Mouse (Mus musculus) granulocyte monocyte progenitor cell, adult 5-6 weeks (primary cell): ENCODE data around the gene Chid1. TPM values are rescaled to one million over a fixed set of nuclear protein-coding genes. Genes with fewer than 3 reads are reported as not detected.
A peak's percentile ranks its signal among the peaks of the same experiment; 100 is the strongest.
"Not testable (repeated sequence)": the region's sequence is repeated elsewhere in the genome, so short reads cannot be mapped to it uniquely, and the experiment has no call there.

ENCODE experiments used
- ATAC-seq: replicated peaks from 2 replicates; pipeline ENCODE4 v1.8.0; 2016; ENCODE audit warnings: mild to moderate bottlenecking, moderate TSS enrichment, inconsistent platforms; ENCODE audit not compliant: poor library complexity, severe bottlenecking
- total RNA-seq, 2 experiments: library from RNA; stranded (forward) in 1 of 2; stranded (reverse) in 1 of 2; fragments of 200-712, 200-1000 nt in 1 of 2; fragments of >200 nt in 1 of 2; fragmentation: Nextera tagmentation in 1 of 2; gene quantifications; 2 replicates each; pipeline ENCODE4 v1.2.3; 2014 to 2017

Chid1 gene
- total RNA-seq, 2 experiments from 2014 or later = 26.1 to 40.9 TPM

DNA sequence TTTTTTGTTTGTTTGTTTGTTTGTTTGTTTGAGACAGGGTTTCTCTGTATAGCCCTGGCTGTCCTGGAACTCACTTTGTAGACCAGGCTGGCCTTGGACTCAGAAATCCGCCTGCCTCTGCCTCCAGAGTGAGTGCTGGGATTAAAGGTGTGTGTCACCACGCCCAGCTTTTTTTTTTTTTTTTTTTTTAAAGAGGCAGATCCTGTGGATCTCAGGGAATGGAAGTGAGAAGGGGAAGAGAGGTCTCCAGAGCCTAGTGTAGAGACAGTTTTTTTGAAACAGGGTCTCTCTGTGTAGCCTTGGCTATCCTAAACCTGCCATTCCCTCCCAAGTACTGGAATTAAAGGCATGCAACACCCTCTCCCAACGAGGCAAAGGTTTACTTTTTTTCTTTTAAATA lies 93.3 kb downstream of the Chid1 start:
- not testable (repeated sequence) for ATAC-seq

- peak; percentile 55 for ATAC-seq
These were observed 95.8 kb downstream of the Chid1 start, which contains the start of gene Pidd1 for GRCm38 (mm10) chr7:141443828-141444237. Pidd1 (minus strand) TSS chr7:141444025.

Other genes starting within 250 kb of the Chid1 start
- gene Drd4, start 247.9 kb downstream of the Chid1 start, total RNA-seq (2014; fragmentation: Nextera tagmentation) = not detected in 2 replicates
- not detected in 2 replicates for gene Drd4, start 247.9 kb downstream of the Chid1 start, total RNA-seq (2017)
- 43.3 and 52.4 TPM in 2 replicates for gene Deaf1, start 212.2 kb downstream of the Chid1 start, total RNA-seq (2014; fragmentation: Nextera tagmentation)
- gene Deaf1, start 212.2 kb downstream of the Chid1 start, total RNA-seq (2017) = 6.3 and 21.4 TPM in 2 replicates
- 6.0 and 13.2 TPM in 2 replicates for gene Tmem80, start 212.1 kb downstream of the Chid1 start, total RNA-seq (2014; fragmentation: Nextera tagmentation)
- 4.5 and 8.7 TPM in 2 replicates for gene Tmem80, start 212.1 kb downstream of the Chid1 start, total RNA-seq (2017)
- gene Eps8l2, start 201.0 kb downstream of the Chid1 start, total RNA-seq (2014; fragmentation: Nextera tagmentation) = 0.11 TPM in 1 of 2 replicates, not detected in the other
- not detected in 2 replicates for gene Eps8l2, start 201.0 kb downstream of the Chid1 start, total RNA-seq (2017)
- 289 and 344 TPM in 2 replicates for gene Taldo1, start 147.7 kb downstream of the Chid1 start, total RNA-seq (2014; fragmentation: Nextera tagmentation)
- gene Taldo1, start 147.7 kb downstream of the Chid1 start, total RNA-seq (2017) = 559 and 668 TPM in 2 replicates
- gene Gatd1, start 125.7 kb downstream of the Chid1 start, total RNA-seq (2014; fragmentation: Nextera tagmentation) = 19.7 and 41.9 TPM in 2 replicates
- gene Gatd1, start 125.7 kb downstream of the Chid1 start, total RNA-seq (2017) = 10.8 and 15.6 TPM in 2 replicates
- gene Cend1, start 110.4 kb downstream of the Chid1 start, total RNA-seq (2014; fragmentation: Nextera tagmentation) = not detected in 2 replicates
- gene Cend1, start 110.4 kb downstream of the Chid1 start, total RNA-seq (2017) = not detected in 2 replicates
- gene Slc25a22, start 102.0 kb downstream of the Chid1 start, total RNA-seq (2014; fragmentation: Nextera tagmentation) = 18.8 and 36.2 TPM in 2 replicates
- 4.3 and 4.9 TPM in 2 replicates for gene Slc25a22, start 102.0 kb downstream of the Chid1 start, total RNA-seq (2017)
- 33.2 and 45.1 TPM in 2 replicates for gene Pidd1, start 95.8 kb downstream of the Chid1 start, total RNA-seq (2014; fragmentation: Nextera tagmentation)
- 10.5 and 16.4 TPM in 2 replicates for gene Pidd1, start 95.8 kb downstream of the Chid1 start, total RNA-seq (2017)
- gene Rplp2, start 92.5 kb downstream of the Chid1 start, total RNA-seq (2014; fragmentation: Nextera tagmentation) = 2,601 and 5,139 TPM in 2 replicates
- 2,496 and 4,245 TPM in 2 replicates for gene Rplp2, start 92.5 kb downstream of the Chid1 start, total RNA-seq (2017)
- gene Pnpla2, start 84.7 kb downstream of the Chid1 start, total RNA-seq (2014; fragmentation: Nextera tagmentation) = 93.9 and 97.0 TPM in 2 replicates
- gene Pnpla2, start 84.7 kb downstream of the Chid1 start, total RNA-seq (2017) = 19.0 and 35.1 TPM in 2 replicates
- gene Cracr2b, start 78.8 kb downstream of the Chid1 start, total RNA-seq (2014; fragmentation: Nextera tagmentation) = 15.8 and 21.3 TPM in 2 replicates
- 14.9 and 15.8 TPM in 2 replicates for gene Cracr2b, start 78.8 kb downstream of the Chid1 start, total RNA-seq (2017)
- 19.2 and 20.0 TPM in 2 replicates for gene Cd151, start 72.5 kb downstream of the Chid1 start, total RNA-seq (2014; fragmentation: Nextera tagmentation)
- 18.4 and 20.4 TPM in 2 replicates for gene Cd151, start 72.5 kb downstream of the Chid1 start, total RNA-seq (2017)
- 36.4 and 59.6 TPM in 2 replicates for gene Polr2l, start 64.7 kb downstream of the Chid1 start, total RNA-seq (2014; fragmentation: Nextera tagmentation)
- gene Polr2l, start 64.7 kb downstream of the Chid1 start, total RNA-seq (2017) = 40.9 and 43.5 TPM in 2 replicates
- gene Tspan4, start 64.6 kb downstream of the Chid1 start, total RNA-seq (2014; fragmentation: Nextera tagmentation) = 50.4 and 53.8 TPM in 2 replicates
- gene Tspan4, start 64.6 kb downstream of the Chid1 start, total RNA-seq (2017) = 42.6 and 44.9 TPM in 2 replicates
- 18.9 and 21.0 TPM in 2 replicates for gene Ap2a2, start 22.3 kb upstream of the Chid1 start, total RNA-seq (2014; fragmentation: Nextera tagmentation)
- gene Ap2a2, start 22.3 kb upstream of the Chid1 start, total RNA-seq (2017) = 20.2 and 28.4 TPM in 2 replicates
- gene Muc6, start 115.5 kb upstream of the Chid1 start, total RNA-seq (2014; fragmentation: Nextera tagmentation) = 0.80 TPM in 1 of 2 replicates, not detected in the other
- gene Muc6, start 115.5 kb upstream of the Chid1 start, total RNA-seq (2017) = not detected in 2 replicates
- not detected in 2 replicates for gene Muc2, start 150.5 kb upstream of the Chid1 start, total RNA-seq (2014; fragmentation: Nextera tagmentation)
- gene Muc2, start 150.5 kb upstream of the Chid1 start, total RNA-seq (2017) = not detected in 2 replicates
- gene Muc5ac, start 249.1 kb upstream of the Chid1 start, total RNA-seq (2014; fragmentation: Nextera tagmentation) = not detected in 2 replicates
- gene Muc5ac, start 249.1 kb upstream of the Chid1 start, total RNA-seq (2017) = not detected in 2 replicates